Mouse (Mus musculus) bone marrow macrophage, adult 2 months (primary cell): ENCODE results near the gene Cd101.

ENCODE experiments used
- CTCF ChIP-seq: IDR thresholded peaks from 2 replicates; pipeline ENCODE4 v1.5.1; 2012; ENCODE audit warnings: low read depth, mild to moderate bottlenecking, low read length, moderate library complexity
- POLR2A ChIP-seq: IDR thresholded peaks from 2 replicates; pipeline ENCODE4 v1.6.1; 2012; ENCODE audit warnings: mild to moderate bottlenecking, low read depth, low read length, borderline replicate concordance

DNA sequence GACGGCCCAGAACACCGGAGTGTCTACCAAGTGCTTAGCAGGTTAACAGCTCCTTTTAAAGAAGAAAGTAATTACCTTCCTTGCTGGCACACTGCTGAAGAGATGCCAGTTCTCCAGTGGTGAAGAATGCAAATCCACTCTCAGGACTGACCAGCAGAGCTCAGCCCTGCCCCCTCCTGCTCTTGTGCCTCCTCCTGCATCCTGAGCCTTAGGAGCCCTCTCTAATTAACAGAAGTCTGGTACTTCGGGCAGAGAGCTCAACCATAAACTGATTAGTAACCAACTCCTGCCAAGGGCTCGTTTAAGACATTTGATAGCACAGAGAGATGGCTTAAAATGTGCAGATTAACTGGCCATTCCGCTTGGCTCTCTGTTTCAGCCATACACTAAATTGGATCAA is 39.3 kb upstream of the Cd101 start:
- no peak for TF ChIP-seq CTCF
- TF ChIP-seq POLR2A, result no peak
